Mouse (Mus musculus): ENCODE results near the gene Serpinc1. TPM values are rescaled to one million over a fixed set of nuclear protein-coding genes. Genes with fewer than 3 reads are reported as not detected.

Gene Serpinc1
- polyA plus RNA-seq, 1 experiment from 2014 or later: 2.4 TPM

DNA sequence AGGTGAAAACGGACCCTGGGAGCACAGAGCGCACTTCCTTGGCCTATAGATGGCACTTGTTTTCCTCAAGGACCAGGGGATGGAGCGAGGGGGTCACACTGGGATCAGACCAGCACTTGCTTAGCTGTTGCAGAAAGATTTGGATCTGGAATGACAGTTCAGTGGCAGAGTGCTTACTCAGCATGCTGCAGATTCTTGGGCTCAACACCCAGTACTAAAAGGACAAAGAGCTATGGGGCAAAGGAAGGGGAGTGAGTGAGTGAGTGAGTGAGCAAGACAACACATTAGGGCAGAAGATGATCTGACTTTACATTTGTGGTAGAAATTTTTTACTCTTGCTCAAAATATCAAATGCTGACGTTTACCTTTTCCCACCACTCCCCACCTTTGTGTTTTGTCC, 26.6 kb downstream of the Serpinc1 start:
- H3K36me3 ChIP-seq (ENCODE audit: control insufficient read depth, insufficient read depth, low read length): no peaks in the 10 kb centered on the region; the same call in 1 of the 2 replicates
- 70% methylated on average over 4 of the region's 4 CpGs for WGBS
- H3K9me3 ChIP-seq (ENCODE audit: control insufficient read depth, low read depth, low read length): no peaks in the 10 kb centered on the region
- H3K27me3 ChIP-seq (ENCODE audit: control insufficient read depth, insufficient read depth, low read length): no peaks in the 10 kb centered on the region
- H3K4me1 ChIP-seq (ENCODE audit: control insufficient read depth, insufficient read depth, low read length): no peaks in the 10 kb centered on the region
- no peak overlapping the region for H3K4me3 ChIP-seq (ENCODE audit: low read depth, low read length)
- no peak for ATAC-seq (ENCODE audit: insufficient number of reproducible peaks, insufficient read depth, low FRiP score, low read depth)
- no peak overlapping the region for H3K4me2 ChIP-seq (replicated peaks; ENCODE audit: low read depth, low read length)
- no peak overlapping the region for H3K9ac ChIP-seq (replicated peaks; ENCODE audit: low read depth, low read length)
- no peak overlapping the region for H3K27ac ChIP-seq (ENCODE audit: low read length)

DNA sequence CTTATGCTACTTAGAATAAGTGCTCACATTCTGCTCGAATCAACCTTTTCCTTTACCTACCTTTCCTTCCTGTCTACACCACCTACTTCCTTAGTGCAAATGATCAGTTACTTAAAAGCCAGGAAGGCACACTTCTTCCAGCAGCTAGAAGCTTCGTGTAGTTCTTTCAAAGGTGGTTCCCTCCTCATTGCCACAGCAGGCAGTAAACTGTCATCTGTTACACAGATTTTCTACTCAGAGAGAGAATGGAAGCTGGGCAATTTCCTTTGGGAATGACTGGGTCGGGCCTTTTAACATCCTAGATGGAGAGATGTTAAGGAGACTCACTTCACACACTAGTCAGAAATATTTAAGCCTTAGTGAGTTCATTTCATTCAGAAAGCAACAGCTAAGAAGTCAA, 27.1 kb downstream of the Serpinc1 start:
- WGBS: 82% methylated on average over 3 of the region's 3 CpGs
- Histone ChIP-seq H3K27me3 (ENCODE audit: control insufficient read depth, insufficient read depth, low read length) (no peaks in the 10 kb centered on the region), H3K9ac (replicated peaks; ENCODE audit: low read depth, low read length) (no peak overlapping the region), H3K4me2 (replicated peaks; ENCODE audit: low read depth, low read length) (no peak overlapping the region), H3K4me1 (ENCODE audit: control insufficient read depth, insufficient read depth, low read length) (no peaks in the 10 kb centered on the region), H3K4me3 (ENCODE audit: low read depth, low read length) (no peak overlapping the region), H3K27ac (ENCODE audit: low read length) (no peak overlapping the region), H3K9me3 (ENCODE audit: control insufficient read depth, low read depth, low read length) (no peaks in the 10 kb centered on the region), H3K36me3 (ENCODE audit: control insufficient read depth, insufficient read depth, low read length) (no peaks in the 10 kb centered on the region; the same call in 1 of the 2 replicates)
- no peak for ATAC-seq (ENCODE audit: insufficient number of reproducible peaks, insufficient read depth, low FRiP score, low read depth)

GRCm38 (mm10) chr1:161006471-161006870, 28.1 kb downstream of the Serpinc1 start:
- no peak for ATAC-seq (ENCODE audit: insufficient number of reproducible peaks, insufficient read depth, low FRiP score, low read depth)
- Histone ChIP-seq H3K27me3 (ENCODE audit: control insufficient read depth, insufficient read depth, low read length) (no peaks in the 10 kb centered on the region), H3K36me3 (ENCODE audit: control insufficient read depth, insufficient read depth, low read length) (no peaks in the 10 kb centered on the region; the same call in 1 of the 2 replicates), H3K9me3 (ENCODE audit: control insufficient read depth, low read depth, low read length) (no peaks in the 10 kb centered on the region), H3K4me2 (replicated peaks; ENCODE audit: low read depth, low read length) (no peak overlapping the region), H3K4me3 (ENCODE audit: low read depth, low read length) (no peak overlapping the region), H3K4me1 (ENCODE audit: control insufficient read depth, insufficient read depth, low read length) (no peaks in the 10 kb centered on the region), H3K27ac (ENCODE audit: low read length) (no peak overlapping the region), H3K9ac (replicated peaks; ENCODE audit: low read depth, low read length) (no peak overlapping the region)
- 83% methylated on average over 5 of the region's 5 CpGs for WGBS

- H3K4me2 ChIP-seq (replicated peaks; ENCODE audit: low read depth, low read length): no peak overlapping the region
- peaks cover 10% of the 10 kb centered on the region for H3K36me3 ChIP-seq (ENCODE audit: control insufficient read depth, insufficient read depth, low read length)
- H3K27ac ChIP-seq (ENCODE audit: low read length): no peak overlapping the region
- H3K9me3 ChIP-seq (ENCODE audit: control insufficient read depth, low read depth, low read length): no peaks in the 10 kb centered on the region
- no peak overlapping the region for H3K9ac ChIP-seq (replicated peaks; ENCODE audit: low read depth, low read length)
- no peaks in the 10 kb centered on the region for H3K27me3 ChIP-seq (ENCODE audit: control insufficient read depth, insufficient read depth, low read length)
- 100% methylated on average over 2 of the region's 2 CpGs for WGBS
- H3K4me1 ChIP-seq (ENCODE audit: control insufficient read depth, insufficient read depth, low read length): no peaks in the 10 kb centered on the region
- no peak overlapping the region for H3K4me3 ChIP-seq (ENCODE audit: low read depth, low read length)
- ATAC-seq (ENCODE audit: insufficient number of reproducible peaks, insufficient read depth, low FRiP score, low read depth): no peak
Measured at GRCm38 (mm10) chr1:161008038-161008437, 29.7 kb downstream of the Serpinc1 start.

- H3K36me3 ChIP-seq (ENCODE audit: control insufficient read depth, insufficient read depth, low read length): peaks cover 10% of the 10 kb centered on the region
- WGBS: 75% methylated on average over 4 of the region's 4 CpGs
- H3K9ac ChIP-seq (replicated peaks; ENCODE audit: low read depth, low read length): no peak overlapping the region
- no peaks in the 10 kb centered on the region for H3K4me1 ChIP-seq (ENCODE audit: control insufficient read depth, insufficient read depth, low read length)
- no peaks in the 10 kb centered on the region for H3K9me3 ChIP-seq (ENCODE audit: control insufficient read depth, low read depth, low read length)
- H3K4me3 ChIP-seq (ENCODE audit: low read depth, low read length): no peak overlapping the region
- H3K27me3 ChIP-seq (ENCODE audit: control insufficient read depth, insufficient read depth, low read length): no peaks in the 10 kb centered on the region
- no peak overlapping the region for H3K4me2 ChIP-seq (replicated peaks; ENCODE audit: low read depth, low read length)
- no peak for ATAC-seq (ENCODE audit: insufficient number of reproducible peaks, insufficient read depth, low FRiP score, low read depth)
- H3K27ac ChIP-seq (ENCODE audit: low read length): no peak overlapping the region
Measured at GRCm38 (mm10) chr1:161010436-161010835, 32.1 kb downstream of the Serpinc1 start.

DNA sequence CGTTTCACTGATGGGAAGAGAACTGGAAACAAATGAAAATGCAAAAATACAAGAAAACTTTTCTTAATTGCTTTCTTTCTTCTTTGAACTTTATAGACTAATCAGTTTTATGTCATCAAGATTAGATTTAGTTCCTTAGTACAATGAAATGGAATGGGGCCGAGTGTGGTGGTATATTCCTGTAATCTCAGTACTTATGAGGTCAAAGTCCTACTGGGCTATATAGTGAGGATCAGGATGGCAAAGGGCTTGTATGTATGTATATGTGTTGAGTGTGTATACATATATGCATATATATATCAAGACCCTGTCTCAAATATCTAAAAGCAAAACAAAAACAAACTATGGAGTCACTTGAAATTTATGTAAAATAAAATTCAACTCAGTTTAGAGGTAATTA, 38.0 kb downstream of the Serpinc1 start:
- no peak overlapping the region for H3K9ac ChIP-seq (replicated peaks; ENCODE audit: low read depth, low read length)
- H3K27me3 ChIP-seq (ENCODE audit: control insufficient read depth, insufficient read depth, low read length): no peaks in the 10 kb centered on the region
- ATAC-seq (ENCODE audit: insufficient number of reproducible peaks, insufficient read depth, low FRiP score, low read depth): no peak
- no peak overlapping the region for H3K4me3 ChIP-seq (ENCODE audit: low read depth, low read length)
- H3K4me2 ChIP-seq (replicated peaks; ENCODE audit: low read depth, low read length): no peak overlapping the region
- 80% methylated on average over 2 of the region's 2 CpGs for WGBS
- H3K36me3 ChIP-seq (ENCODE audit: control insufficient read depth, insufficient read depth, low read length): peaks cover 32% of the 10 kb centered on the region
- no peak overlapping the region for H3K27ac ChIP-seq (ENCODE audit: low read length)
- H3K4me1 ChIP-seq (ENCODE audit: control insufficient read depth, insufficient read depth, low read length): no peaks in the 10 kb centered on the region
- no peaks in the 10 kb centered on the region for H3K9me3 ChIP-seq (ENCODE audit: control insufficient read depth, low read depth, low read length)

DNA sequence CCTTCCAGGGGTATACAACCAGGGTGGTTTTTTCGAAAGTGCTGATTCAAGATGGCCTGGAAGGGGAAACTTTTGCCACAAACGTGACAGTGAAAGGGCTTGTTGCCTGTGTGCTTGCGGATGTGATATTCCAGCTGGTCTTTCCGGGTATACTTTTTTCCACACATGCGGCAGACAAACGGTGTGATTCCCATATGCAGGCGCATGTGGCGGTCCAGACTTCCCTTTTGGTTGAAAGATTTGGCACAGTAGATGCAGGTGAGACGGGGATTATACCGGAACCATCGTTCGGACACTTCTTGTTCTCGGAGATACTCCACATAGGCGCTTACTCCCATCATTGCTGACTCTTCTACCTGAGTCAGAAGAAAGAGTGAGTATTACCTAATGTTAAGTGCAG, 41.7 kb downstream of the Serpinc1 start:
- no peak overlapping the region for H3K27ac ChIP-seq (ENCODE audit: low read length)
- no peaks in the 10 kb centered on the region for H3K27me3 ChIP-seq (ENCODE audit: control insufficient read depth, insufficient read depth, low read length)
- H3K9ac ChIP-seq (replicated peaks; ENCODE audit: low read depth, low read length): no peak overlapping the region
- 93% methylated on average over 14 of the region's 14 CpGs for WGBS
- no peak for ATAC-seq (ENCODE audit: insufficient number of reproducible peaks, insufficient read depth, low FRiP score, low read depth)
- H3K4me1 ChIP-seq (ENCODE audit: control insufficient read depth, insufficient read depth, low read length): no peaks in the 10 kb centered on the region
- H3K4me3 ChIP-seq (ENCODE audit: low read depth, low read length): no peak overlapping the region
- H3K36me3 ChIP-seq (ENCODE audit: control insufficient read depth, insufficient read depth, low read length): peaks cover 22% of the 10 kb centered on the region
- no peaks in the 10 kb centered on the region for H3K9me3 ChIP-seq (ENCODE audit: control insufficient read depth, low read depth, low read length)
- H3K4me2 ChIP-seq (replicated peaks; ENCODE audit: low read depth, low read length): no peak overlapping the region

DNA sequence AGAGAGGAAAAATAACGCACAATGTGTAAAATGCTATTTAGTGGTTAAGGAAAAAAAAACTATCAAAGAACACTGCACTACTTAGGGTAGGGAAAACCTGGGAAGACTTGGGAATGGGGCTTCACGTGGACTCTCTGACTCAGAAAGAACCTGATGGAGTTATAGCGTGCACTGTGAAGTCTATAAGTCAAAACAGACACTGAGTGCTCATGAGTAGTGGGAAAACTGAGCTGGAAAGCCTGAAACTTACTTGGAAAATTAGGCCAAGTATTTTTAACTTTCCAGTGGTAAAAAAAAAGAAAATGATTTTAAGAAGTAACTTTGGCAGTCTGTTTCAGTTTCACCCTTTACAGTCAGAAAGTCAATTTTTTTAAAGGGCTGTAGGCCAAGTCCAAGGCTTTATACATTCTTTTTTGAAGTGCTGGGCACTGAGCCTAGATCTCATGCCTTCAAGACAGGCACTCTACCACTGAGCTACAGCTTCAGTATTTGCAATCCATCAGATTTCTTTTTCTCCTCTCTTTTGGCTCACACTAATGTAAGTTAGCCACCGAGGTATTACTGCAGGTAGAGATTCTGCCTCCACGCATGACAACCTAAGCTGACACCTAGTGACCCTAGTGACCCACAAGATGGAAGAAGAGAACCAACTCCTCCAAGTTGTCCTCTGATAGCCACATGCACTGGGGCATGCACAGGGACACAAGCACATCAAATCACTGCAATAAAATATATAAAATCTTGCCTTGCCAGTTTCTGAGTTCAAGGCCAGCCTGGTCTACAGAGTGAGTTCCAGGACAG, 47.2 kb downstream of the Serpinc1 start:
- ATAC-seq (ENCODE audit: insufficient number of reproducible peaks, insufficient read depth, low FRiP score, low read depth): no peak
- Histone ChIP-seq H3K9ac (replicated peaks; ENCODE audit: low read depth, low read length) (no peak overlapping the region), H3K9me3 (ENCODE audit: control insufficient read depth, low read depth, low read length) (no peaks in the 10 kb centered on the region), H3K4me2 (replicated peaks; ENCODE audit: low read depth, low read length) (no peak overlapping the region), H3K4me3 (ENCODE audit: low read depth, low read length) (no peak overlapping the region), H3K4me1 (ENCODE audit: control insufficient read depth, insufficient read depth, low read length) (peaks cover 2% of the 10 kb centered on the region; the same call in 1 of the 2 replicates), H3K27ac (ENCODE audit: low read length) (no peak overlapping the region), H3K27me3 (ENCODE audit: control insufficient read depth, insufficient read depth, low read length) (no peaks in the 10 kb centered on the region), H3K36me3 (ENCODE audit: control insufficient read depth, insufficient read depth, low read length) (peaks cover 15% of the 10 kb centered on the region; the same call in 1 of the 2 replicates)
- 73% methylated on average over 5 of the region's 5 CpGs for WGBS

- peaks cover 2% of the 10 kb centered on the region; the same call in 1 of the 2 replicates for H3K4me1 ChIP-seq (ENCODE audit: control insufficient read depth, insufficient read depth, low read length)
- 78% methylated on average over 2 of the region's 2 CpGs for WGBS
- H3K36me3 ChIP-seq (ENCODE audit: control insufficient read depth, insufficient read depth, low read length): peaks cover 30% of the 10 kb centered on the region
- no peaks in the 10 kb centered on the region for H3K27me3 ChIP-seq (ENCODE audit: control insufficient read depth, insufficient read depth, low read length)
- no peak overlapping the region for H3K9ac ChIP-seq (replicated peaks; ENCODE audit: low read depth, low read length)
- H3K9me3 ChIP-seq (ENCODE audit: control insufficient read depth, low read depth, low read length): no peaks in the 10 kb centered on the region
- no peak for ATAC-seq (ENCODE audit: insufficient number of reproducible peaks, insufficient read depth, low FRiP score, low read depth)
- H3K4me2 ChIP-seq (replicated peaks; ENCODE audit: low read depth, low read length): no peak overlapping the region
- no peak overlapping the region for H3K4me3 ChIP-seq (ENCODE audit: low read depth, low read length)
- H3K27ac ChIP-seq (ENCODE audit: low read length): no peak overlapping the region
Measured at GRCm38 (mm10) chr1:161027196-161027595, 48.8 kb downstream of the Serpinc1 start.

Measured in stomach, embryonic 14.5 days (tissue).